Comparison of ENCODE assay signal across 1 mouse cellular context in the genomic region with DNA sequence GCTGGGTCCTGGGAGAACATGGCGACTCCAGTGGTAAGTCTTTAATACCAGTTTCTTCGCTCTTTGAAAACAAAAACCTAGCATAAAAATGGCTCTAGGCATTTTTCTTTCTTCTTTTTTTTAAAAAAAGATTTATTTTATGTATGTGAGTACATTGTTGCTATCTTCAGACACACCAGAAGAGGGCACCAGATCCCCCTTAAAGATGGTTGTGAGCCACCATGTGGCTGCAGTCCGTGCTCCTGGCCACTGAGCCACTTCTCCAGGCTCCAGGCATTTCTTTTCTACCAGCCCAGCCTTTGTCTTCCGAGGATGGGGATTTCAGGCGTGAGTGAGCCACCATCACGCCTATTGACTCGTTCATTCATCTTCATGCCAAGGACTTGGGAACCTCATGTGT.
TF ChIP-seq lines count a peak whose summit lies in the region.

No protein-coding gene starts in this region.

TF ChIP-seq in CH12.LX, 34 proteins besides CTCF, POLR2A, EP300 and RAD21:
- no peak for TF ChIP-seq CHD2 (IDR thresholded peaks at IDR 0.05; ENCODE audit: low read length)
TF ChIP-seq in CH12.LX: peak in this region for 0.
